Mouse (Mus musculus) mouse embryonic stem cell (cell line): ENCODE results near the gene Por.

ENCODE experiments used
- in situ Hi-C, 2 experiments: fragments of 300-500 bp; cut with MboI; formaldehyde crosslinking; loops; 1 replicate in 1 of 2; 3 replicates in 1 of 2; pipeline ENCODE4 v1.14.3; 2019 to 2020; ENCODE audit warnings: low sequenced_read_pairs in 2 of 2, low pct_unique_long_range_greater_than_20kb in 1 of 2, mixed read lengths in 1 of 2; ENCODE audit not compliant: unreplicated experiment in 1 of 2

Por gene

GRCm38 (mm10) chr5:135737154-135737553 lies 67.3 kb downstream of the Por start:
- in situ Hi-C loops = no loop called here

GRCm38 (mm10) chr5:135738266-135738665 lies 68.4 kb downstream of the Por start:
- in situ Hi-C loops = no loop called here

- in situ Hi-C loops = no loop called here
Measured at GRCm38 (mm10) chr5:135742156-135742555, 72.3 kb downstream of the Por start.

- in situ Hi-C loops = no loop called here
Measured at GRCm38 (mm10) chr5:135742941-135743740, 73.3 kb downstream of the Por start.

- in situ Hi-C loops = no loop called here
Measured at GRCm38 (mm10) chr5:135743741-135744609, 74.1 kb downstream of the Por start, which contains the start of gene Tmem120a. Gene Tmem120a (minus strand): TSS chr5:135744448.

- in situ Hi-C loops = no loop called here
Measured at GRCm38 (mm10) chr5:135744742-135745141, 74.9 kb downstream of the Por start.

GRCm38 (mm10) chr5:135751041-135751440 lies 81.2 kb downstream of the Por start:
- in situ Hi-C loops = loop anchor here in 1 of 2 experiments (25.0 kb wide), 1 partner anchor 339 kb away; no protein-coding TSS in a partner anchor

- in situ Hi-C loops = loop anchor here in 1 of 2 experiments (25.0 kb wide), 1 partner anchor 339 kb away; no protein-coding TSS in a partner anchor
Measured at GRCm38 (mm10) chr5:135751595-135751994, 81.8 kb downstream of the Por start.

- in situ Hi-C loops = loop anchor here in 1 of 2 experiments (25.0 kb wide), 1 partner anchor 350 kb away; no protein-coding TSS in a partner anchor
Measured at GRCm38 (mm10) chr5:135761881-135762280, 92.0 kb downstream of the Por start.

GRCm38 (mm10) chr5:135763526-135763925 lies 93.7 kb downstream of the Por start:
- in situ Hi-C loops = loop anchor here in 1 of 2 experiments (25.0 kb wide), 1 partner anchor 351 kb away; no protein-coding TSS in a partner anchor

GRCm38 (mm10) chr5:135764971-135765370 lies 95.1 kb downstream of the Por start:
- in situ Hi-C loops = loop anchor here (5.0 to 25.0 kb wide), 2 partner anchors 148 to 353 kb away; no protein-coding TSS in a partner anchor

- in situ Hi-C loops = loop anchor here in 1 of 2 experiments (25.0 kb wide), 1 partner anchor 360 kb away; no protein-coding TSS in a partner anchor
Measured at GRCm38 (mm10) chr5:135772519-135772918, 102.7 kb downstream of the Por start.

- in situ Hi-C loops = no loop called here
Measured at GRCm38 (mm10) chr5:135776546-135776945, 106.7 kb downstream of the Por start.

GRCm38 (mm10) chr5:135777796-135778470 lies 108.1 kb downstream of the Por start, which contains the start of gene Styxl1:
Gene Styxl1 (minus strand): TSS chr5:135778385.
- in situ Hi-C loops = no loop called here

GRCm38 (mm10) chr5:135778471-135779445 lies 108.9 kb downstream of the Por start, which contains the start of gene Mdh2:
Gene Mdh2 (plus strand): TSS chr5:135778480.
- in situ Hi-C loops = no loop called here

GRCm38 (mm10) chr5:135780331-135780730 lies 110.5 kb downstream of the Por start:
- in situ Hi-C loops = no loop called here

- in situ Hi-C loops = no loop called here
Measured at GRCm38 (mm10) chr5:135782901-135783300, 113.1 kb downstream of the Por start.
